Mouse (Mus musculus): ENCODE data around the gene Rps6kb2.
A peak's percentile ranks its signal among the peaks of the same experiment; 100 is the strongest.

The Rps6kb2 gene

DNA sequence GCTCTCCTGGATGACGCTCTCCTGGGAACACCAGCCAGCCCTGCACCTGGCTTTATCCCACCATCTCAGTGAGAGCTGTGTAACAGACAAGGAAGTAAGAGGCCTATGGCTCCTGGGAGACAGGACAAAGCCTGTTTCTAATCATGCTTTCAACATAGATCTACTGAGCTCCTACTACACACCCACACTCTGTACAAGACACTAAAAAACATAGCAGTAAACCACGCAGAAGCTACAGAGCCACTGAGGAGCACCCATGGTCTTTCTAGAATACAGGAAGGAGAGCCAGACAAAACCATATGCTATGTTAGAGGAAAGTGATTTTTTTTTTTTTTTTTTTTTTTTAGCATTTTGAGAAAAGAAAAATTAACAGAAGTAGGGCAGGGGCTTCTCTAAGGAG is 44.8 kb downstream of the Rps6kb2 start:
- DNase-seq (ENCODE audit: low read depth) = peak; percentile 42

DNA sequence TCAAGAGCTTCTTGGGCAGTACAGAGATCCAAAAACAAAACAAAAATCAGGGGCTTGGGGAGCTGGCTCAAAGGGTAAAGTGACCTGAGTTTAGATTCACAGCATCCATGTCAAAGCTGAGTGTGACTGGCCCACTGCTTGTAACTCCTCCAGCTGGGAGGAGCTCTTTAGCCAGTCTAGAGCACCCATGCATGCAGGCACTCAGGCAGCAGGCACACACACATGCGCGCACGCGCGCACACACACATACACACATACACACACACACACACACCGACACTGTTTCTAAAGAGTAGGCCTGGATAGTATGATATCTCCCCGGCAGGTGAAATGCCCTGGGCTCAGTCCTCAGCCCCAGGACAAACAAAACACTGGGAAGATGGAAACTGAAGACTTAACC is 46.1 kb downstream of the Rps6kb2 start:
- peak; percentile 61 for DNase-seq (ENCODE audit: low read depth)

DNA sequence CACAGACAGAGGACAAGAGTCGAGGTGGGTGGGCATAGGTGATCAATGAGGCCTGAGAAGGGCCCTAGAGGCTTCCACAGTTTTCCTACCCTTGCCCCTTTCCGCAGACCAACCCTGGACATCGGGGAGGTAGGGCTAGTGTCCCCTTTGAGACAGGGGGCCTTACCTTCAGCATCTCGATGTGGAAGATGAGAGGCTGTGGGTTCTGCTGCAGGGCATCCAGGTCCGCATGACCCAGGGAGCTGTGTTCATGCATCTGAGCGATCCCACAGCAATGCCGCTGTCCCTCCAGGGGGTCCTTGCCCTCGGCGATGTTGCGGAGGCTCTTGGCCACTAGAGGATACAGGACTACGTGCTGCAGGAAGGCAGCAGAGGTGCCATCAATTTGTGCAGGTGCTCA is 47.3 kb downstream of the Rps6kb2 start:
- peak; percentile 25 for DNase-seq (ENCODE audit: low read depth)

- peak; percentile 21 for DNase-seq (ENCODE audit: low read depth)
These were observed 48.0 kb downstream of the Rps6kb2 start for GRCm38 (mm10) chr19:4115144-4115543.

DNA sequence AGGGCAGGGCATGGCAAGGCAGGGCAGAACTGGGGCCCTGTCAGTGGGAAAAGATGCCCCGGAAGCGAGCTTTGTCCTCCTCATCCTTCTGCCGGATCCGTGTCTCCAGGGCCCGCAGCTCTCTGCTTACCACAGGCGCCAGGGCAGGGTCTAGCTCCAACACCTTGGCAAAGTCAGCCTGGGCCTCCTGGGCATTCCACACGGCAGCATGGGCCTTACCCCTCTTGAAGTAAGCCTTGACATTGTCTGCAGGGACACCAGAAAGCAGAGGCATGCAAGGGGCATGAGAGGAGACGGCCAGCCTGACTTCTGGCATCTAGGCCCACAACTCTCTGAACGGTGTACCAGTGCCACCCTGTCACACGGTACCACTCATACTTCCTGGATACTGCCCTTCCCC is 48.6 kb downstream of the Rps6kb2 start:
- DNase-seq (ENCODE audit: low read depth) = peak; percentile 30

DNA sequence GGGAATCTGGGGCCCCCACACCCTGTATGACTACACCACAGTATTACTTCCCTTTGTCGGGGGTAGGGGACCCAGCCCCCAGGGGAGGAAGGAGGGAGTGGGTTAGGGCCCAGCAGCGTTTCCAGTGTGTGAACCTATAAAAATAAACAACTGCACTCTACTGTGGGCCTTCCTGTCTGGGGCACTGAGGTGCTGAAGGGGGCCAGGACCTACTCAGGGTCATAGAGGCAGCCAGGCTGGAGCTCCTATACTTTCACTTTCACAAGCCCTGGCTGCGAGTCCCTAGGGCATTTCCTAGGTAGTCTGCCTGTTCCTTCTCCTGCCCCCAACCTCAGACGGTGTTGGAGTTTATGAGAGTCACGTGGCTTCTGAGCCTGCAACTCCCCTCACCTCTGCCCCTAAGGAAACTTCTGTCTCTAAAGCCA is 49.3 kb downstream of the Rps6kb2 start:
- peak; percentile 77 for DNase-seq (ENCODE audit: low read depth)

DNA sequence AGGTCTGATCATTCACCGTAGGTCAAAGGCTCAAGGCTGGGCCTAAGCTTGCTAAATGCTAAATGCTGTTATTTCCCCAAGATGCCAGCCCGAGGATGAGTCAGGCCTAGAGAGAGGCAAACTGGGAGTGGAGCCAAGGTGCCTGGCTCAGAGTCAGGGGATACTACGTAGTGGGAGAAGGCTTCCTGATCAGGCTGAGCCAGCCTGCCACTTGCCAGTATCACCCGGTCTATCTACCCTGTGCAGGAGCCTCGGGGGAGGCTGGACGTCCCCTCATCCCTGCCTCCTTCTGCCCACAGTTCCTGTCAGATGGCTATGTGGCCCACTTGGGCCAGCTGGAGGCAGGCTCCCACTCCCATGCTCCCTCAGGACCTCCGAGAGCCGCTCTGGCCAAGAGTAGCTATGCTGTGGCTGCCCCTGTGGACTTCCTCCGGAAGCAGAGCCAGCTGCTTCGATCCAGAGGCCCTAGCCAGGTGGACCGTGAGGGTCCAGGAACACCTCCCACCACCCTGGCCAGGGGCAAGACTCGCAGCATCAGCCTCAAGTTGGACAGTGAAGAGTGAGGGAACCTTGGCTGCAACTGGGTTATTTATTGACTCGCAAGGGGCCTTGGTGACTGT is 49.9 kb downstream of the Rps6kb2 start:
- no peak for DNase-seq (ENCODE audit: low read depth)

GRCm38 (mm10) chr19:4112063-4112960 is 50.8 kb downstream of the Rps6kb2 start:
- DNase-seq (ENCODE audit: low read depth) = no peak

GRCm38 (mm10) chr19:4108535-4108934 is 54.6 kb downstream of the Rps6kb2 start:
- DNase-seq (ENCODE audit: low read depth) = no peak

GRCm38 (mm10) chr19:4106654-4107053 is 56.5 kb downstream of the Rps6kb2 start:
- DNase-seq (ENCODE audit: low read depth) = no peak

- DNase-seq (ENCODE audit: low read depth) = no peak
These were observed 58.4 kb downstream of the Rps6kb2 start for GRCm38 (mm10) chr19:4104675-4105194.

All from naive thymus-derived CD4-positive, alpha-beta T cell, adult 2 months (primary cell).